Mouse (Mus musculus) neural tube, embryonic 15.5 days (tissue): ENCODE data around the gene Znhit3. TPM values are rescaled to one million over a fixed set of nuclear protein-coding genes. Genes with fewer than 3 reads are reported as not detected.

Source experiments
- ATAC-seq: fragments of 200-750 bp; cut with Nextera tagmentation; 2 replicates; pipeline ENCODE4 v1.8.0; 2017; ENCODE audit warnings: mild to moderate bottlenecking, moderate TSS enrichment, moderate library complexity; ENCODE audit not compliant: low FRiP score
- H3K27ac ChIP-seq: fragments of 300-500 bp; sonication (generic); replicated peaks from 2 replicates; pipeline ENCODE4 v1.5.1; 2015; ENCODE audit warnings: mild to moderate bottlenecking, inconsistent platforms
- H3K27me3 ChIP-seq: fragments of 300-500 bp; sonication (generic); replicated peaks from 2 replicates; pipeline ENCODE4 v1.6.1; 2015; ENCODE audit warnings: inconsistent platforms
- H3K36me3 ChIP-seq: fragments of 300-500 bp; sonication (generic); 2 replicates; pipeline ENCODE4 v1.6.1; 2015; ENCODE audit warnings: inconsistent platforms
- H3K4me1 ChIP-seq: fragments of 300-500 bp; sonication (generic); 2 replicates; pipeline ENCODE4 v1.6.1; 2015; ENCODE audit warnings: inconsistent platforms
- H3K4me2 ChIP-seq: fragments of 300-500 bp; sonication (generic); 2 replicates; pipeline ENCODE4 v1.6.1; 2015; ENCODE audit warnings: inconsistent platforms, mild to moderate bottlenecking, moderate library complexity
- H3K4me3 ChIP-seq: fragments of 300-500 bp; sonication (generic); replicated peaks from 2 replicates; pipeline ENCODE4 v1.5.1; 2015; ENCODE audit warnings: mild to moderate bottlenecking, inconsistent platforms
- H3K9ac ChIP-seq: fragments of 300-500 bp; sonication (generic); replicated peaks from 2 replicates; pipeline ENCODE4 v1.6.1; 2015; ENCODE audit warnings: mild to moderate bottlenecking, inconsistent platforms
- H3K9me3 ChIP-seq: fragments of 300-500 bp; sonication (generic); replicated peaks from 2 replicates; pipeline ENCODE4 v1.6.1; 2016; ENCODE audit warnings: inconsistent platforms
- WGBS: fragments of 180-500 bp; shearing (Covaris S2); methylation state at CpG from one replicate; pipeline ENCODE4 v1.1.7; 2015; ENCODE audit warnings: mixed read lengths; 5-methylcytosine and 5-hydroxymethylcytosine counted together
- polyA plus RNA-seq: library from polyadenylated mRNA; unstranded; fragments of >200 nt; fragmentation: Nextera tagmentation; extraction: Ambion mirVana; gene quantifications from 2 replicates; pipeline ENCODE4 v1.2.1, GENCODE M21; 2015

The Znhit3 gene
- polyA plus RNA-seq, 1 experiment from 2014 or later = 81.3 TPM

DNA sequence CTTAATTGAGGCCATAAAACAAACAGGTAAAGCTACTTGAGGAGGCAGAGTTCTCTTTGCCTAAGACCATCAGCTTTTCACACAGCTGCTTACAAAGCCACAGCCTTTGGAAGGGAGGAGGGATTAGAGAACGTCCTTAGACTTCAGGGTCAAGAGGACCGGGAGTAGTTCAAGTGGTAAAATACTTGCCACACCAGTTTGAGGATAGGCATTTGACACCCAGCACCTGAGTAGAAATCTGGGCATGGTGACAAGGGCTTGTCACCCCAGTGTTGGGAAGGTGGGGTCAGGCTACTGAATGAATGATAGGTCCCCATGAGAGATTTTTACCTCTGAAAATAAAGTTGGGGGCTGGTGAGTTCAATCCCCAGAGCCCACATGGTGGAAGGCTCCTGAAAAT, 36.4 kb upstream of the Znhit3 start:
- no peak for ATAC-seq
- Histone ChIP-seq H3K9ac (no peak overlapping the region), H3K27me3 (peaks cover 25% of the 10 kb centered on the region), H3K9me3 (no peaks in the 10 kb centered on the region), H3K27ac (no peak overlapping the region), H3K36me3 (no peaks in the 10 kb centered on the region), H3K4me2 (no peak overlapping the region), H3K4me1 (peaks cover 5% of the 10 kb centered on the region), H3K4me3 (no peak overlapping the region)
- 58% methylated on average over 2 of the region's 2 CpGs for whole genome bisulfite sequencing

DNA sequence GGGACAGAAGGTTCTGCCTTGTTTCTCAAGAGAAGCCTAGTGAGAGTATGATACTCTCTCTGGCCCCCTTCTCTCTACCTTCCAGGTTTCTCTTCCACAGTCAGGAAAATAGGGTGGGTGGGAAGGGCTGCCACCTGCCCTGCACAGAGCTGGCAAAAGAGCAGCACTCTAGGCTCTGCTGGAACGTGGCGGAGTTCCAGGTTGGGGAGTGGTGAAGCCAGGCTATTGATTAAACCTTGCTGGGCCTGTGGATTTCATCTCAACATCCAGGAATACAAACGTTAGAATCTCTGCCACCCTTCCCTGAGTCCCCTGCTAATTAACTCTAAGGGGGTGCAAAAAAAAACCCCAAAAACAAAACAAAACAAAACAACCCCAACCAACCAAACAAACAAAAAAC, 32.4 kb upstream of the Znhit3 start:
- WGBS = 59% methylated on average over 3 of the region's 3 CpGs
- H3K27ac ChIP-seq = no peak overlapping the region
- no peak overlapping the region for H3K4me3 ChIP-seq
- H3K9ac ChIP-seq = no peak overlapping the region
- H3K27me3 ChIP-seq = 0 out of 2 replicates have a peak, but pooled peaks cover 11% of the 10 kb centered on the region
- no peaks in the 10 kb centered on the region for H3K36me3 ChIP-seq
- peaks cover 16% of the 10 kb centered on the region for H3K4me1 ChIP-seq
- H3K9me3 ChIP-seq = no peaks in the 10 kb centered on the region
- ATAC-seq = no peak
- H3K4me2 ChIP-seq = no peak overlapping the region

DNA sequence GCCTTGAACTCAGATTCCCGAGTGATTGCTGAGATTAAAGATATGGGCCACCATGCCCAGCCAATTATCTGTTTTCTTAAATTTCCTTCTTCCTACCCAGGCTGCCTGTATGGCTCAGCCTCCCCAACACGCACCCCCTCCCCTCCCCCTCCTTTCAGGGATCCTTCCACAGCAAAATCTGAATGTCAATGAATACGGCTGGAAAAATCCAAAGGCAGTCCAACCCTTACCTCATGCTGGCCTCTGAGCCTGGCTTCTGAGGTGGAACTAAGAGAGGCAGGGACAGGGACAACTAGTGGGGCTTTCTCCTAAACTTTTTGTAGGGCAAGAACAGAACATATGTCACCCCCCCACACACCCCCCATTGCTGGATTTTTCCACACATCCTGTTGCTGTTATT, 31.9 kb upstream of the Znhit3 start:
- Histone ChIP-seq H3K9me3 (no peaks in the 10 kb centered on the region), H3K4me3 (no peak overlapping the region), H3K9ac (no peak overlapping the region), H3K4me1 (peaks cover 19% of the 10 kb centered on the region), H3K36me3 (no peaks in the 10 kb centered on the region), H3K27me3 (0 out of 2 replicates have a peak, but pooled peaks cover 10% of the 10 kb centered on the region), H3K27ac (no peak overlapping the region), H3K4me2 (no peak overlapping the region)
- no peak for ATAC-seq
- 55% methylated on average over 3 of the region's 3 CpGs for WGBS

DNA sequence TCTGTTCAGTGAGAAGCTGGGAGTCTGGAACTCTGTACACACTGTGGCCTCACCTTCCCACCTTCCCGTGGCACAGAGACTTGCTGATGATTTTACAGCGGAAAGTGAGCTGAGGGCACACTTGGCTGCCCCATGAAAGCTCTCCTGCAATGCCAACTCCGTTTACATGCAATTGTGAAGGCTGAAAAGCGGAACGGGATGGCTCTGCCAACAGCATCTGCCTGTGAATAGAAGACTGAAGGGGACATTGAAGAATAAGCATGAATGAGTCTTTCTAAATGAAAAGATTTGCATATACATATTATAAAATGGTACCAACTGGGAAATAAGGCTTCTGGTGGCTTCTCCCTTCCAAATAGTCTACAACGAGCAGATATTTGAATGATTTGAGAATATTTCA, 31.0 kb upstream of the Znhit3 start:
- Histone ChIP-seq H3K9ac (no peak overlapping the region), H3K4me2 (no peak overlapping the region), H3K36me3 (no peaks in the 10 kb centered on the region), H3K9me3 (no peaks in the 10 kb centered on the region), H3K4me1 (peaks cover 19% of the 10 kb centered on the region), H3K27me3 (0 out of 2 replicates have a peak, but pooled peaks cover 13% of the 10 kb centered on the region), H3K4me3 (no peak overlapping the region), H3K27ac (no peak overlapping the region)
- WGBS = 48% methylated on average over 6 of the region's 6 CpGs
- no peak for ATAC-seq

DNA sequence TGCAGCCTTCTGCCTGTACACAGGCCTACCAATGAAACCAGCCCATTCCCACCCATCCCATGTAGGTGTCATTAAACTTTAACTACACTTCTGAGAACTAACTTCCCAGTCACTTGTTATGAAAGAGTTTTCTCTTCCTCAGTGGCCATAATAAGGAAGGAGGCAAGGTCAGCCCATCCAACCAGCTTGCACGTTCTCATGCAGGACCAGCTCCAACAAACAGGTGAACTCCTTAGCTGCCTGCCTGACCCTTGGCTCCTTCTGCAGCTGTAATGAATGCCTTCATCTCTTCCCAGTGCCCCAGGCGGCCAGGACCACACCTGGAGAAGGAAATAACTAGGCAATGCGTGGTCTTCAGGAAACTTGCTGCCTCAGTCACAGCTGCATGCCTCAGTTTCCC, 29.7 kb upstream of the Znhit3 start:
- Histone ChIP-seq H3K27me3 (0 out of 2 replicates have a peak, but pooled peaks cover 13% of the 10 kb centered on the region), H3K9ac (no peak overlapping the region), H3K27ac (no peak overlapping the region), H3K9me3 (no peaks in the 10 kb centered on the region), H3K4me2 (no peak overlapping the region), H3K36me3 (no peaks in the 10 kb centered on the region), H3K4me3 (no peak overlapping the region), H3K4me1 (peaks cover 19% of the 10 kb centered on the region)
- WGBS = 70% methylated on average over 3 of the region's 3 CpGs
- no peak for ATAC-seq

DNA sequence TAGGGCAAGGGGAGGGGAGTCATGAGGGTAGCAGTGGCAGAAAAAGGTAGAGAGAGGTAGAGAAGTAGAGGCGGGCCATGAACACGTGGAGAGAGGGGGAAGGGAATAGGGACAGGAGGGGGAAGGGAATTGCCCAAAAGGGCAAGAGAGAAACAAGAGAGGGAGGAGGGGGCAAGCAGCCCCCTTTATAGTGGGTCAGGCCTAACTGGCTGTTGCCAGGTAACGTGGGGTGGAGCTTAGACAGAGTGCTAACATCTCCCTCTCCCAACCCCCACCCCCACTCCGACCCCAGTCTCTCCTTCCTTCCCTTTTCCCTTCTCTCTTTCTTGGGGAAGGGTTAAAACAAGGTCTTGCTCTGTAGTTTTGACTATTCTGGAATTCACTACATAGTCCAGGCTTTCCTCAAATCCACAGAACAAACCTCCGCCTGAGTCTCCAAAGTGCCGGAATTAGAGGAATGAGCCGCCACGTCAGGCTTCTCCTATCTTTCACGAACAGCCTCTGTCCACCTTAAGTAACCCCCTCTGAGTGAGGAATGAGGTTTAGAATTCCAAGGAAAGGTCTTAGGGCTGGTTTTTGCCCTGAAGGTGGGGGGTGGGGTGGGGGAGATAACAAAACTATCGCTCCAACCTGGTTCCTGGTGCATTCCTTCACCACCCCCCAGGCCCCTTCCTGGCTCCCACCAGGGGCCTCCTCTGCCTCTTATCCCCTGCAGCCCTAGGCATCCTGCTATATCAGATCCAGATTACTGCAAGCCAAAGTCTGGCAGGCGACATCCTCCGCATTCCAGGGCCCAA, 28.7 kb upstream of the Znhit3 start:
- Histone ChIP-seq H3K27me3 (0 out of 2 replicates have a peak, but pooled peaks cover 13% of the 10 kb centered on the region), H3K9ac (no peak overlapping the region), H3K4me3 (no peak overlapping the region), H3K36me3 (no peaks in the 10 kb centered on the region), H3K4me1 (peaks cover 19% of the 10 kb centered on the region), H3K4me2 (no peak overlapping the region), H3K27ac (no peak overlapping the region), H3K9me3 (no peaks in the 10 kb centered on the region)
- WGBS = 12% methylated on average over 12 of the region's 12 CpGs
- no peak for ATAC-seq

DNA sequence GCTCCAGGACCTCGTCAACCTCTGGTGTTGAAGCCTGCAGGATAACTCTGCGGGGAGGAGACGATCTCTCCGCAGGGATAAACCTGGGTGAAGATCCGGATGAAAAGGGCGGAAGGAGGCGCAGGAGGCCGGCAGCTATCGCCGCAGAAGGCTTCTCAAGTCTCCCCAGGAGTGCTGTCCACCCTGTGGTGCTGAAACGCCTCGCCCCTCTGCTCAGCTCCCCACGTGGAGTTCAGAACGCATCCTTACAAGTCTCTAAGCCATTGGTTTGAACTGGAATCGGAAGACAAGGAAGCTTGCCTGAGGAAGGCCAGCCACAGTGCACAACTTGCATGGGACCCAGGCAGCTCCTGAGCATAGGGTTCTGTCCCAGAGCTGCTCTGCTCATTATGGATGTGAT, 27.8 kb upstream of the Znhit3 start:
- no peaks in the 10 kb centered on the region for H3K9me3 ChIP-seq
- no peak overlapping the region for H3K27ac ChIP-seq
- ATAC-seq = no peak
- peaks cover 19% of the 10 kb centered on the region for H3K4me1 ChIP-seq
- H3K27me3 ChIP-seq = 0 out of 2 replicates have a peak, but pooled peaks cover 13% of the 10 kb centered on the region
- no peak overlapping the region for H3K4me3 ChIP-seq
- WGBS = 1% methylated on average over 15 of the region's 15 CpGs
- H3K36me3 ChIP-seq = no peaks in the 10 kb centered on the region
- peak overlapping the region; percentile 38 for H3K4me2 ChIP-seq
- no peak overlapping the region for H3K9ac ChIP-seq

DNA sequence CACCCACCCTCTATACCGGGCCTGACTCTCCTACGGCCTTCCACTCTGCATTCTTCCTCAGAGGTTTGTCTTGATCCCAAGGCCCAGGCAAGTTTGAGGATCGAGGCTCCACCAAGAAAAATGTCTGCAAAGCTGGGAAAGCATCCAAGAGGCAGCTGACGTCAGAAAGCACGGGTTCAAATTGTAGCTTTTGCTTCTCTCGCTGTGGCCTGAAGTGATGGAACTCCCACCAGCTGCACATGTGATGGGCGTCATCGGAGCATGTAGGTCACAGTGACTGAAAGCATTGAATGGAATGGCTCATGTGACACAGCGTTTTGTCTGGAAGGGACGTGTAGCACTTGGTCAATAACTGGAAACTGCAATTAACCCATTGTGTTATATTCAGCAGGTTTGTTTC, 24.0 kb upstream of the Znhit3 start:
- no peaks in the 10 kb centered on the region for H3K9me3 ChIP-seq
- no peak overlapping the region for H3K27ac ChIP-seq
- 0 out of 2 replicates have a peak, but pooled peaks cover 5% of the 10 kb centered on the region for H3K27me3 ChIP-seq
- no peak for ATAC-seq
- no peak overlapping the region for H3K4me2 ChIP-seq
- H3K9ac ChIP-seq = no peak overlapping the region
- no peaks in the 10 kb centered on the region for H3K36me3 ChIP-seq
- 75% methylated on average over 10 of the region's 10 CpGs for WGBS
- no peak overlapping the region for H3K4me3 ChIP-seq
- peaks cover 16% of the 10 kb centered on the region for H3K4me1 ChIP-seq

DNA sequence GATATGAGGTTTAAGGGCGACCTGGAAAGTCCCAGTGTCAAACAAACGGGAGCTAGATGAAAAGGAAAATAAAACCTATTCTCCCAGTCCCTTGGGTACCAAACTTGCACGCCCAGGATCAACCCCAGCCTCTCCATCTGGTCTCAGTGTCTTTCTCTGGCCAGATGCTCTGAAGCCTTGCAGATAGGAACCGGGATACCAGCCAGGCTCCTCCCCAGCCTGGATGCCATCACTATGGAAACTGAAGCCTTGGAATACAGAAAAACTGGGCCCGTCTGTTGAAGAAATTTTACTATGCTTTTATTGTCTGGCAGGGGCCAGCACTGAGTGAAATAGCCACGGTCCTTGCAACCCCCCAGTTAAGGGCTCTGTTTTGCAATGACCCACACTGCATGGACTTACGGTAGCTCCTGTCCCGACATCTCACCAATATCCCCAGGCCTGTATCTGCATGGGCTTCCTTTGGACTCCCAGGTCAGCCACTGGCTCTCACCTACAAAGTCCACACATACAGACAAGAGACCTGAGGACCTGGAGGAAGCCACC, 23.4 kb upstream of the Znhit3 start:
- no peak overlapping the region for H3K4me2 ChIP-seq
- H3K4me1 ChIP-seq = peaks cover 13% of the 10 kb centered on the region
- no peak for ATAC-seq
- no peaks in the 10 kb centered on the region for H3K9me3 ChIP-seq
- H3K27ac ChIP-seq = no peak overlapping the region
- no peak overlapping the region for H3K9ac ChIP-seq
- H3K4me3 ChIP-seq = no peak overlapping the region
- H3K36me3 ChIP-seq = no peaks in the 10 kb centered on the region
- H3K27me3 ChIP-seq = 0 out of 2 replicates have a peak, but pooled peaks cover 5% of the 10 kb centered on the region
- WGBS = 44% methylated on average over 8 of the region's 8 CpGs

DNA sequence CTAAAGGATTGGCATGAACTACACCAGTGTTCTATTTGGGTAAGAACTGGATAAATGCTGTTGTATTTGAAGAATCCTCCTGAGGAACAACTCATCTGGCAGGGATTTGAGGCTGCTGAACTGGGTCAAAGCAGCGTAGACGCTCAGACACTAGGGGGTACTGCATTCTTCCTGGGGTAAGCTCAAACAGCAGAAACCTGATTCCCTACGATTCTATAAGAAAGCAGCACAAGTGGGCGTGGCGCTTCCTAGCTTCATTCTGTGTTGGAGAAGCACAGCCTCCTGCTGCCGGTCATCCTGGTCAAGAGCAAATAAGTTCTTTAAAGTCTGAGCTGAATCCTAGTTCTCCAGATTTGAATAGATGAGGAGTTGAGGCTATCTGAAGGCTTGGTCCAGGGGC, 16.1 kb upstream of the Znhit3 start:
- 19% methylated on average over 6 of the region's 6 CpGs for WGBS
- no peaks in the 10 kb centered on the region for H3K27me3 ChIP-seq
- no peaks in the 10 kb centered on the region for H3K9me3 ChIP-seq
- H3K36me3 ChIP-seq = no peaks in the 10 kb centered on the region
- H3K4me1 ChIP-seq = no peaks in the 10 kb centered on the region
- no peak for ATAC-seq
- no peak overlapping the region for H3K9ac ChIP-seq
- H3K4me3 ChIP-seq = no peak overlapping the region
- no peak overlapping the region for H3K27ac ChIP-seq
- no peak overlapping the region for H3K4me2 ChIP-seq

DNA sequence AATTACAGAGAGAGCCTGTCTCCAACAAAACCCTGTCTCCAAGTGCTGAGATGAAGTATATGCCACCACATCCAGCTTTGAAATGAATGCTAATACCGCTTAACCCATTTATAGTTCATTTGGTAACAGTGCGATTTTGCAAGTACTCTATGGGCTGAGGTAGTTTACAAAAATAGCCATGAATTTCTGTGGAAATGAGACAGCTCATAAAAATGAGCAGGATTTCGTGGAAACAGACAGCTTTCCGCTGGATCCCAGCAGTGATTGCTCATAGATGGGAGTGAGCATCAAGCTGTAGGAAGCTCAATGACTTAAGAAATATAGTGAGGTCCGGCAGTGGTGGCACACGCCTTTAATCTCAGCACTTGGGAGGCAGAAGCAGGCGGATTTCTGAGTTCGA, 4.8 kb upstream of the Znhit3 start:
- H3K9ac ChIP-seq = no peak overlapping the region
- H3K4me3 ChIP-seq = no peak overlapping the region
- no peaks in the 10 kb centered on the region for H3K9me3 ChIP-seq
- ATAC-seq = no peak
- H3K4me2 ChIP-seq = no peak overlapping the region
- no peak overlapping the region for H3K27ac ChIP-seq
- 88% methylated on average over 8 of the region's 8 CpGs for WGBS
- H3K36me3 ChIP-seq = no peaks in the 10 kb centered on the region
- H3K27me3 ChIP-seq = no peaks in the 10 kb centered on the region
- H3K4me1 ChIP-seq = peaks cover 11% of the 10 kb centered on the region

DNA sequence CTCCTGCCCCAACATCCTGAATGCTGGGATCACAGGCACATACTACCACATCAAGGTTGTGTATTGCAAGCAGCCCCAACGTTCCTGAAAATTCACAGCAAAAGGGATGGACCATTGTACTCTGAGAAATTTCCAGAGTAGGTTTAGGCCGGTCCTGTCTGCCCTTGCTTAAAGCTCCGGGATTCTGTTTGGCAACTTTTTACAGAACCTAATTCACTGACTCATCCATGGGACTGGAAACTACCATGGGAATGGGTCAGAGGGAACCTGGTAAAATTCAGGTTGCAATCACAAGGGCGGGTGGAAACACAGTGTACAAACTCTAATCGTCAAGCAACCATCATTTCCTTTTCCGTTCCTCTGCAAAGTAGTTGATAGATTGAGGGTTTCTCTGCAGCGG, 3.8 kb upstream of the Znhit3 start:
- peaks cover 20% of the 10 kb centered on the region for H3K4me1 ChIP-seq
- H3K4me3 ChIP-seq = no peak overlapping the region
- H3K27ac ChIP-seq = no peak overlapping the region
- WGBS = 78% methylated on average over 7 of the region's 7 CpGs
- H3K9me3 ChIP-seq = no peaks in the 10 kb centered on the region
- H3K4me2 ChIP-seq = no peak overlapping the region
- no peak overlapping the region for H3K9ac ChIP-seq
- no peaks in the 10 kb centered on the region for H3K36me3 ChIP-seq
- no peaks in the 10 kb centered on the region for H3K27me3 ChIP-seq
- no peak for ATAC-seq
